Comparison of ENCODE assay signal across 9 mouse cellular contexts in the genomic region with DNA sequence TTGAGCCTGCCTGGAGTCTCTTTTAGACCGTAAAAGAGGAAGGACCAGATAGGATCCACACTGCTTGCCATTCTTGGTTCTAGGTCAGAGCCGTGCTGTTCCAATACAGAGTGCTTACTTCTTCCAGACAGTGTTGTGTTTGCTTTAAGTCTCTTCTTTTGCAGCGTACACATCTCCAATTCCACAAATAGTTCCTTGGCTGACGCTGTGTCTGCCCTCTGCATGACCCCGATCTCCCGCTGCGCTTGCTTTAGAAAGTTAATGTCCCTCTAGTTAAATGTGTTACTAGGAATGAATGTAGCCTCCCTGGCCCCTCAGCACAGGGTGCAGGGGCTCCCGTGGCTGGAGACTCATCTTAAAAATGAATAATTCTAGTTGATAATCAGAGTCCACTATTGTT.
A peak's percentile ranks its signal among the peaks of the same experiment; 100 is the strongest.
DNase-seq lines count a peak whose midpoint lies in the region; ATAC-seq and TF ChIP-seq lines count a peak whose summit lies in the region.
"Had no signal": no experiment of that assay in that cellular context is flagged by ENCODE, and none has a peak within 500 bp of the region (broad histone marks: within the 10 kb centered on the region; RNA-seq: fewer than 3 reads in every experiment).

No protein-coding gene starts in this region.

- H3K36me3 ChIP-seq in ES-E14 (ENCODE audit: control insufficient read depth, insufficient read depth, low read length, poor library complexity, severe bottlenecking) = no peaks in the 10 kb centered on the region
- no peaks in the 10 kb centered on the region for H3K36me3 ChIP-seq in limb, embryonic 10.5 days

- peaks cover 16 to 19% of the 10 kb centered on the region in 2 experiments for H3K4me1 ChIP-seq in ES-E14 (ENCODE audit: control insufficient read depth in 2 of 2, insufficient read depth in 2 of 2, low read length in 2 of 2, poor library complexity in 1 of 2)
- peaks cover 7% of the 10 kb centered on the region for H3K4me1 ChIP-seq in limb, embryonic 10.5 days

- peak; percentile 9 to 19 for DNase-seq in cerebellum, postnatal 10 days
- no peak for DNase-seq in cerebellum, adult 9-11 months
- peak; percentile 94 for DNase-seq in ES-E14 (ENCODE audit: low read depth, low spot score)
- peak; percentile 37 to 55 for DNase-seq in heart, postnatal 10 days
- peak; percentile 39 for DNase-seq in limb, embryonic 10.5 days (ENCODE audit: low spot score)
- no peak for DNase-seq in c-Kit-positive CD71-positive TER-119-positive erythroid progenitor cells, embryonic 14.5 days (ENCODE audit: low spot score)

- no peak for ATAC-seq in erythroblast, adult 5-6 weeks (replicated peaks; ENCODE audit: low FRiP score, poor library complexity, severe bottlenecking)
- no peak for ATAC-seq in cerebellum, adult (ENCODE audit: insufficient number of reproducible peaks, low FRiP score, low TSS enrichment)

- no peaks in the 10 kb centered on the region for H3K9me3 ChIP-seq in ES-E14 (ENCODE audit: control insufficient read depth, insufficient read depth, low read depth, low read length)
- H3K9me3 ChIP-seq in limb, embryonic 10.5 days (replicated peaks) = no peaks in the 10 kb centered on the region

- H3K9ac ChIP-seq in ES-E14 (ENCODE audit: insufficient read depth, low read depth, low read length, poor library complexity, severe bottlenecking) = no peak overlapping the region

- H3K27me3 ChIP-seq in limb, embryonic 10.5 days (ENCODE audit: low read depth, poor library complexity, severe bottlenecking) = no peaks in the 10 kb centered on the region

- no peak overlapping the region for H3K4me3 ChIP-seq in ES-E14 (ENCODE audit: insufficient read depth in 1 of 2, low read depth in 1 of 2, low read length in 2 of 2, poor library complexity in 1 of 2, severe bottlenecking in 1 of 2)
- H3K4me3 ChIP-seq in limb, embryonic 10.5 days = no peak overlapping the region

- in situ Hi-C loops in ES-E14 (cut with MboI; ENCODE audit: low sequenced_read_pairs in 2 of 2, unreplicated experiment in 2 of 2) = no loop called here

- no peak overlapping the region for H3K27ac ChIP-seq in ES-E14 (ENCODE audit: insufficient read depth, low read depth, low read length, poor library complexity, severe bottlenecking)
- H3K27ac ChIP-seq in limb, embryonic 10.5 days = no peak overlapping the region
- H3K27ac ChIP-seq: macrophage had no signal

- 14% methylated on average over 8 of the region's 8 CpGs for WGBS in limb, embryonic 10.5 days

- intact Hi-C loops in heart, postnatal 10 days (cut with DNase I) = no loop called here

TF ChIP-seq in ES-E14, 5 proteins besides CTCF, POLR2A, EP300 and RAD21:
- TF ChIP-seq MAFK (IDR thresholded peaks at IDR 0.05; ENCODE audit: insufficient read depth, low read depth, low read length) (no peak), CHD2 (IDR thresholded peaks at IDR 0.05; ENCODE audit: low read depth, low read length) (peak; percentile 72), ZNF384 (IDR thresholded peaks at IDR 0.05; ENCODE audit: low read depth, low read length) (no peak), HCFC1 (IDR thresholded peaks at IDR 0.05; ENCODE audit: borderline replicate concordance, insufficient read depth, low read length) (no peak)

Comparison
In these comparisons a context has a peak if more than half of its experiments do, and no peak if none do; other contexts are left out.
1. DNase-seq: peak in cerebellum, postnatal 10 days (2 of 2), ES-E14 (single experiment), heart, postnatal 10 days (2 of 2) and limb, embryonic 10.5 days (single experiment); none in cerebellum, adult 9-11 months (single experiment) and c-Kit-positive CD71-positive TER-119-positive erythroid progenitor cells, embryonic 14.5 days (single experiment).